Mouse (Mus musculus) frontal cortex, postnatal 14 days (tissue): ENCODE measurements around the gene Sik1.
"Not testable (repeated sequence)": the region's sequence is repeated elsewhere in the genome, so short reads cannot be mapped to it uniquely, and the experiment has no call there.

Source experiments
- DNase-seq, 2 experiments: peaks; one replicate each; pipeline ENCODE4 v3.0.0; 2022; ENCODE audit warnings: low spot score in 2 of 2

The Sik1 gene

DNA sequence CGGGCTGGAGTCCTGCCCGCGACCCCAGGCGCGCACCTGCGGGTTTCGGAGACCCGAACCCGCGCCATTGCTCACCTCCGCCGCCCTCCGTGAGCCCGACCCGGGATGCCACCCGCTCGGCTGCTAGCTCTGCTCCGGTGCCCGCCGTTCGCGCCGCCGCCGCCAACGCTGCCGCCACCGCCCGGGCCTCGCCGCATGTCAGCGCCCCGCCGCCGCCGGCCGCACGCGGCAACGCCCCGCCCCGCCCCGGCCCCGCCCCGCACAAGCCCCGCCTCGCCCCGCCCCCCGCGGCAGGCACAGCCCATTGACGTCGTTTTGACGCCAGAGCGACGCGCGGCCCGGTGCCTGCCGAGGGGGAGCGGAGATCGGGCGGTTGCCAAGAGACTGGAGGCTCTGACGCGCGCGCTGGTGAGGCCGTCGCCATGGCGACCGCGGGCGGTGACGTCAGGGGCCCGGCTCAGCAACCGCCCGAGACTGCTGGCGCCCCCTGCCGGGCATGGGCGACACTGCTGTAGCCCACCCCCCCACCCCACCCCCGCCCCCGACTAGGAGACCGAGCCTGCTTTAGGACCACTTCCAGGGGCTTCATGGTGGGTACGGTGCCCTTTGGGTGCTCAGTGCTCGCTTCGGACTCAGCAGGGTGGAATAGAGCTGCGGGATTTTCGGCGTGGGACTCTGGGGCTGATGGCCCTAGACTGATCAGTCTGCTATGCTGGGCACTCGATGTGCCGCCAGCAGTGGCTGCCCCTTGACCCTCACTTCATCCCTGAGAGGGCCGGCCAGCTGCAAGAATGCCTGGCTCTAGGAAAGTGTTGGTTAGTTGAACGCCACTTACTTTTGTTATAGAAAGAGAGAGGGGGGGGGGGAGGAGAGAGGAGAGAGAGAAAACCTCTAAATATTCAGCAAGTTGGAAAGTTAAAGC lies at the start of gene Sik1:
TSS of gene Sik1 (minus strand) at position 208 of the 922 bp plus-strand sequence.
- DNase-seq = peak; percentile 92 to 96

DNA sequence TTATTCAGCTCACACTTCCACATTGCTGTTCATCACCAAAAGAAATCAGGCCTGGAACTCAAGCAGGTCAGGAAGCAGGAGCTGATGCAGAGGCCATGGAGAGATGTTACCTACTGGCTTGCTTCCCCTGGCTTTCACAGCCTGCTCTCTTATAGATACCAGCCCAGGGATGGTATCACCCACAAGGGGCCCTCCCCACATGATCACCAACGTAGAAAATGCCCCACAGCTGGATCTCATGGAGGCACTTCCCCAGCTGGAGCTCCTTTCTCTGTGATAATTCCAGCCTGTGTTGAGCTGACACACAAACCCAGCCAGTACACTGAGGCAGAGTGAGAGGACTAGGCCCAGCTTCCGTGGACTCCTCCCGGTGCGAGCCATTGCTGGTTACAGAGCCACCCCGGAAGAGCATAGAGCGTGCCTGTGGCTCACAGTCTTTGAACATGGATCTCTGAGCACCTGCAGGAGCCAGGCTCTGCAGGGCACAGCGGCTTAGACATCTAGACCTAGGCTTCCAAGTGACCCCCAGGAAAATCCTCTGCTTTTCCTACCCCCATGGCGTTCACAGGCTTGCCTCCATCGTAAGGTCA lies 49.7 kb upstream of the Sik1 start:
- no peak for DNase-seq

DNA sequence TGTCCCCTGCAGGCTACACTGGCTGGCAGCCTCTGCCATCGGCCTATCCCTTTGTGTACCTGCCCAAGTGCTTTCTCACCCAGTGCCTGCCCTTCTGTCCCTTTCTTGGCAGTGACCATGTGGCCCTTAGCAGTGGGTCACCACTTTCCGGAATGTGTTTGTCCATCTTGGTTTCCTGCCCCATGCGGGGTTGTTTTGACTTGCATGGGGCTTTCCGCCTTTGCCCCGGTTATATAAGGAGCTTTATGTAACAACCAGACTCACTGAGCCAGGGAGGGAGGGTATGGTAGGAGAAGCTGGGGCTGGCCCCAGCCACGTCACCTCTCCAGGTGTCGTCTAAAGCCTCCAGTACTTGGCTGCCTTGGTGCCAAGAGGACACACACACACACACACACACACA lies 48.4 kb upstream of the Sik1 start:
- no peak for DNase-seq

DNA sequence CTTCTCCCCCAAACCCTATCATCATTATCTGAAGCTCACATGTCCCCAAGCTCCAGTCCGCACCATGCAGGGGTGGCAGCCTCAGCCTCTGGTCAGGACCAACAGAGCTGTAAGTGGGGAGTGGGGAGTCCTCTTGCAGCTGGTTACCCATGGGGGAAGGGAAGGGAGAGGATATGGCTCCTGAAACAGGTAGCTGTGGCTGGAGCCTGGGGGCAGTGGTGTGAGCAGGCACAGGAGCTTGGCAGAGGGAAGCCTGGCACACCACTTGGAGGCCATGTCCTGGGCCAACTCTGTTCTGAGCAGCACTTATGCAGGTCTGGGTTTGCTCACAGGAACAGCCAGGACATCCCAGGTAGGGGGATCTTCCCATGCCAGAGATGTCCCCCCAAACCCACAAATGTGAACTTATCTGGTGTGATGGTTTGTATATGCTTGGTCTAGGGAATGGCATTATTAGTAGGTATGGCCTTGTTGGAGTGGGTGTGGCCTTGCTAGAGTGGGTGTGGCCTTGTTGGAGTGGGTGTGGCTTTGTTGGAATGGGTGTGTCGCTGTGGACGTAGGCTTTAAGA lies 47.1 kb upstream of the Sik1 start:
- no peak for DNase-seq

DNA sequence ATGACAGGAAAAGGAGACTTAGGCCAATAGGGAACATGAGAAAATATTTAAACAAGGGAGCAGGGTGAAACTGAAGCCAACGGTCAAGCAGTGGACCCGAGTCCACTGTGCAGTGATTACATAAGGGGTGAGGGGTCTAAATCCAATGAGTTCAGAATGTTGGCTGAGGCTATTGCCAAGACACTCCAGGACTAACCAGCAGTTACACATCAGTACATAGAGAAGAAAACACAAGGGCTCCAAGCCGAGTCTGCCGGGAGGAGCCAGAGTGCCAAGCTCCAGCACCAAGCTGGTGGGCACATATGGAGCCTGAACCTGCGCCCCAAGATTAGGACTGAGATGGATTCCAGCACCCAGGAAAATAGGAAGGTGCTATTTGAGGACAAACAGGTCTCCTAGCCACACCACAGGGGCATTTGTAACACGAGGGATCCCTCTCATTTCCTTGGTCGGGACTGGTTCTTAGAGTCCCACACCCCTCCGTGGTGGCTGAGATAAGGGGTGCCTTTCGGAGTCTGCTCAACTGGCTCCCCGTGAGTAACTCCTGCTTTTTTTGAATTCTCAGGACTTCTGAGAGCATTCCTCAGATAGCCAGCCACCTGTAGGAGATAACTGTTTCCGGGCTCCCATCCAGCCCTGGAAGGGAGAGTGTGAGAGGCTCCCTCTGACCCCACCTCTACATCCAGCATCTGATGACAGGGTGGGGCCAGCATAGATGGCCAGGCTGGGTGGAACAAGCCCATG lies 46.0 kb upstream of the Sik1 start:
- no peak for DNase-seq

DNA sequence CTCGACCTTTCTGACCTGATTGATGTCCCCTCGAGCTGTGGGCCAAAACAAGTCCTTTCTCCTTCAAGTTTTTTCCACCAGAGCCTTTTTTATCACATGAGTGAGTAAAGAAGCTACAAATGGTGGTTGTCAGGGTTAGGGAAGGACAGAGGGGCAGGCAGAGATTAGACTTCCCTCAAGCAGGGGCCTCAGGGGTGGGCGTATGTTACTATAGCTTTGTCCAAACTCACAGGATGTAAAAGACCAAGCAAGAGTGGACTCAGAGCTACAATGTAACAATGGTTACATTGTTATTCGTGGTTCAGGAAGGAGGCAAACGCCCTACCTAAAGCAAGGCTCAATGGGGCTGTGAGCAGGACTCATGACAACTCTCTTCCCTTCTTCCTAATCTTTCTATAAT lies 43.3 kb upstream of the Sik1 start:
- no peak for DNase-seq

DNA sequence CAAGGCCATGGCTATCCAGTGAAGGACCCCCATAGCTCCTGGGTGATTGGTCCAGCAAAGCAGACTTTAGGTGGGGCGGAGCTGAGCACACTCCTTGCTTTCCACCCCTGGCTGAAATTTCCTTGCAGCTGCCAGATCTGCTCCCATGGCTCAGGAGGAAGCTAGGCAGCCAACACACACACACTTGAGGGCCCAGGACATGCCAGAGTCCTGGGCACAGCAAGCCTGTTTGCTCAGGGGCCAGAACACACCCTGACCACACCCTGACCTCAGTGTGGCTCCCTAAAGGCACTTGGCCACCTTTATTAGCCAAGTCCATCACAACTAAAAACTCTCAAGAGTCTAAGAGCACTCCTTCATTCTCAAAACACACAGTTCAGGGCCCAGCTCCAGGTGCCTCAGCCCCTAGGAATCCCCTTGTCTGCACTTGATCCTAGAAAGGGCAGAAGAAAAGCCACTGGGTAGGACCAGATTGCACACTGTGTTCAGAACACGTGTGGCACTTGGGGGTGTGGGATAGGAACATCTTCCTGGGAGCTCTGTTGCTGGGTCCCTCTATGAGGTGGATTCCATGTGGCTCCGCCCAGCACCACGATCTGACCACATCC lies 41.7 kb upstream of the Sik1 start:
- no peak for DNase-seq

DNA sequence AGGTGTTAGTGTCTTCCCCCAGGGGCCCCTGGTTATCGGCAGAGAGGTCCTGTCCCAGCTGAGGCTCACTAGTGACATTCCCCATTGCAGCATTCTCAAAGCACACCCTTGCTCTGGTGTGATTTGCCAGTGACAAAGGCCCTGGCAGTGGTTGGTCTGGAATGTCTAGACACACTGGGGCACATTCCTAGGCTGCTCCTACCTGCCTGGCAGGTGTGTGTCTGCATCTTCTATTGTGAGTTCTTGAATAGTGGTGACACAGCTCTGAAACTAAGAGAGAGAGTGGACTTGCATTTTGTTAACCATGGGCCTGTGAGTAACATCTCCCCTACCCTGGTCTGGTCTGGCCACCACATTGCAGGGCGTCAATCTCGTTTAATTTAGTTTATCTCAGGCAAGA lies 41.1 kb upstream of the Sik1 start:
- DNase-seq = no peak

DNA sequence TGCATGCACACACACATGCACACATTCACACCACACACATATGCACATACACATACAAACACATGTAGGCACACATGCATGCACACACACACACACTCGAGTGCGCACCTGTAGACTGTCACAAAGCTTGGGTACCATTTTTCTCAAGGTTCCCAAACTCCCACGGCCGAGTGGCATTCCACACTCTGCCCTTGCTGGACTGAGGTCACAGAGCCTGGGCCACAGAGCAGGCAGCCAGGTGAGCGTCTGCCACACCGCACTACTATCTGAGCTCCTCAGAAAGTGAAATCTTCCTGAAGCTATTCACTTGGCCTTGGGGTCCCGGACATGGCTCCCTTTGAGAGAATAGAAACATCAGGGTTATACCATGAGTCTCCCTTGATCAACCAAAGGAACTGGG lies 40.7 kb upstream of the Sik1 start:
- DNase-seq = no peak

DNA sequence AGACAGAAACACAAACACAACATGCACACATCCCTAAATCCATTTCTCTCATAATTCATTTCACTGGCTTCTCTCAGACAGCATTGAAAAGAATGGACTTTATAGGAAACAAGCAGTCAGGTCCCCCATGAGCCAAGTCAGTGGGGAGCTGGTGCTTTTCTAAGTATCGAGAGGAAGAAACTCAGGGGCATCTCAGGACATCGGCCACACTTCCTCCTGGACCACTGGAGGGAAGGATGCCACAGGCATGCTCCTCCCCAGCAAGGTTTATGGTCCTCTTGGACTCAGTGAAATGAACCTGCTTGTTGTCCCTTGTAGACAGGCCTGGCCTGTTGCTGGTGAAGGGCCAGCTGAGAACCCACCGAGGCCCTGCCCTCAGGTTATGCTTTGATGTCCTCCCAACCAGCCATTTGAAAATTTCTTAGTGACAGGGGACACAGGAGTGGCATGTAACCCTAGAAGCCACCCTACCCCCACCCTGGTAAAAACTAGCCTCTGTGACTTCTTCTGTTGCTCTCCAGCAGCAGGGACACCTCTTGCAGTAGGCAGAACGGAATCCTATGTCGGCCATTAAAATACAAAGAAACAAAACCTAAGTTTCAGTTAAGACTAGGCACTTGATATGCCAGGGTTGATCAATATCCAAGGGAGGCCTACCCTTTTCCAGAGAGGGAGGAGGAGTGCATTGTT lies 37.9 kb upstream of the Sik1 start:
- DNase-seq = no peak

DNA sequence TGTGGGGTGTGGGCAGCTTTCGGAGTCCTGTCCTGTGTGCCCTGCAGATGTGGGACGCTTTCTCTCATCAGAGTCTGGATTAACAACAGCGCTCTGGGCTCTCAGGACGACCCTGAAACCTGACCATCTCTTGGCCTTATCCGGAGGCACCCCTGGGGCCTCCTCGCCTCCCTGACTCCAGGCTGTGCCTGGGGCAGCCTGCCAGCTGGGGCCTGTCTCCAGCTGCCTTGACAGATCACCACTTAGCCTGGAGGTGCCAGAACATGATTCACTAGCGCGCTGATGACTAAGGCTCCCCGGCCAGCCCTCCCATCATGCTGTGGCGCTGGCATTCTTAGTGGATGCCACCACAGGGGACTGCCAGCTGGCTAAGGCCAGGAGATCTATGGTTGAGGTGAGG lies 37.1 kb upstream of the Sik1 start:
- no peak for DNase-seq

DNA sequence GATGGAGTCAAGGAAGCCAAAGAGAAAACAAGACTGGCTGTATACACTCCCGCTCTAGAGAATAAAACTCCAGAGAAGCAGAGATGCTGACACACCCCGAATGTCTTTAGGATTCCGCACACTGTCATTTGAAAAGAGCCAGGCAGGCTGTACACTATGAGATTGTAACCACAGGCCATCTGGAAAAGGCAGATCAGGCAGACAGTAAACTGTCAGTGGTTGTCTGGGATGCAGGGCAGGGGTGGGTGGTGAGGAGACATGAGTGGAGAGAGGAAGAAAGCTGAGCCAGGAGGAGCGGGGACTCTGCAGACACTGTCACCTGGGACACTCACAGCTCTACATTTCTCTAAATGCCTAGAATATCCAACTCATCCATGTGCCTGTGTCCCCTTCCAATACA lies 36.3 kb upstream of the Sik1 start:
- DNase-seq = no peak

DNA sequence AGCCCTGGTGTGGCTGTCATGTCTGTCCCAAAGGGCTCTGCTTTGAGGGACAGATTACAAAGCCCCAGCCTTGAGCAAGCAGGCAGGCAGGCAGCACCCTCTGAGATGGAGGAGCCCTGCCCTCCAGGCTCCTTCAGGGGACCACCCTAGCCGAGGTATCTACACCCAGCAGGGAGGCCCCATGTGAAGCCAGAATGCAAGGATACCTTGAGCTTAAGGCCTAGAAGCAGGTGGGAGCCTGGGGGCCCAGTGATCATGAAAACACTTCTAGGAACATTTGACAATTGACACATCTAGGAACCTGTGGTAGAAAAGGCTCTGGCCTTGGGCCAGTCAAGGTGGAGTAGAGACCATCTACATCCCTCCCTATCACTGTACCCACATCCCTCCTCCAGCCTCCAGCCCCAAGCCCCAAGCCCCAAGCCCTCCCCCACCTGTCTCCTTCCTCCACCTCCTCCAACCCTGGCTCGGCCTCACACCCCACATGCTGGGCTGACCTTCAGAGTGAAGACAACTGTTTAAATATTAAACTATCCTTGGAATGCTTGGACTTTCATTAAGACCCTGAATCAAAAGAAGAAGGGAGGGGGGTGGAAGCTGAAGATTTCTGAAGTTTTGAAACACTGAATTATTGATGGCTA lies 34.8 kb upstream of the Sik1 start:
- DNase-seq = no peak

DNA sequence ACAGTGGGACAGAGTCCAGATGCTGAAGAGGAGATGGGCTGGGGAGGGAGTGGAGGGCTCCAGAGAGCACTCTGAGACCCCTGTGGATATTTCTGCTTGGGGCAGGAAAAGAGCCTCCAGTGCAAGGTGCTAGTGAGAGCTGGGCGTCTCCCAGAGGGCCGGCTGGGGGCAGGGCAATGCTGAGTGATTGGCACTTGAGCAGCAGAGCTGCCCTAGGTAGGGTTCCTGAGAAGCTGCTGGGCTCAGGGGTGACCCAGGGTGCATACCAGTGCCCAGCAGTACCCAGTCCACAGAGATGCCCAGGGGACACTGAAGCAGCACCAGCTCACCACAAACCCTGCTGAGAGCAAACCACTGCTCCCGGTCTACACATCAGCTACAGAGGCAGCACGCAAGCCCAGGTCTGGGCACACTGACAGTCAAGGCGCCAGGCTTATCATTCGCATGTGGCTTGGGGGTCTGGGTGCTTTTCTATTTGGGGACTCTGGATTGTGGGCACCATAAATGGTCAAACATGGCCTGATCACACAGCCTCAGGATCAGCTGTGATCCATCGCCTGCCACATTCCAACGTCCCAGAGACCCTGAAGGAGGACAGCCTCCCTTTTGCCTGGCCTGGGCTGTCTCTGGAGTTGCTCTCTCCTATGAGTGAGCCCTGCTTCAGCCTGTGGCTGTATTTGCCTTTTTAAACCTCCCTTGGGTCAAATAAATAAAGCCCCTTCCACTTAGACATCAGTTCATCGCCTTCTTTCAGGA lies 34.0 kb upstream of the Sik1 start:
- DNase-seq = no peak

DNA sequence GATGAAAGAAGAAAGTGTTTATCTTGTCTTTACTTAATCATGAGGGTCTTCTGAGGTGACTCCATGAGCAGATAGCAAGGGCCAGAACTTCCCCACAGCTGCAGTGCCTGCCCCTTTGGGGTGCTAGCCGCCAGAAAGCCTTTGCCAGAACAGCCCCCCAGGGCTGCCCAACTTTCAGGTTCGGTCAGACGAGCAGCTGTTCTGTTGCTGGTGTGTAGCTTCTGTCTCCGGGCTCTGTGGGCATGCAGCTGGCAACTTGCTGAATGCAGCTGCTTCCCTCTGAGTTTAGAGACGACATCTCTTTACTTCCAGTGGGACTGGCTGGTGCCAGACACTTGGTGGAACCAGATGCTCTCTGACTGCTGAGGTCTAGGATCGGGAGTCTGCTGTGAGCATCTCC lies 32.9 kb upstream of the Sik1 start:
- DNase-seq = no peak

DNA sequence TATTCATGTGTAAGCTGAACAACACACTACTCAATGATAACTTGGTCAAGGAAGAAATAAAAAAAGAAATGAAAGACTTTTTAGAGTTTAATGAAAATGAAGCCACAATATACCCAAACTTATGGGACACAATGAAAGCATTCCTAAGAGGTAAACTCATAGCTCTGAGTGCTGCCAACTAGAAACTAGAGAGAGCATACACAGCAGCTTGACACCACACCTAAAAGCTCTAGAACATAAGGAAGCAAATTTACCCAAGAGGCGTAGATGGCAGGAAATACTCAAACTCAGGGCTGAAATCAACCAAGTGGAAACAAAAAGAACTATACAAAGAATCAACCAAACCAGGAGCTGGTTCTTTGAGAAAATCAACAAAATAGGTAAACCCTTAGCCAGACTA lies 29.1 kb upstream of the Sik1 start:
- not testable (repeated sequence) for DNase-seq

DNA sequence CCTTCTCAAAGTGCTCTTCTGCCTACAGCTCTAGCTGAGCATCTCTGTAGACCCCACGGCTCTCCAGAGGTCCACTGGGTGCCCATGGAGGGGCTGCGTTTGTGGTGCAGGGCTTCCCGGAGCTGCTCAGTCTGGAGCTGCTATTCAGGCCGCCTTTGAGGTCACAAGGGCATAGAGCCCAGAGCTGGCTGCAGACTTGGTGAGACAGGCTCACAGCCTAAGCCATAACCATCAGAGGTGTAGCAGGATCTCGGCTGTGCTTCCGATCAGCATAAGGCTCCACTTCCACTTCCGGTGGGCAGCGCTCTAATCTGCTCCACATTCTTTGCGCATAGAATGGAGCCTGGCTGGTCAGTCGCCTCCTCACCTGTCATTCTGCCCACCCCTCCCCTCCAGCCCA lies 23.8 kb upstream of the Sik1 start:
- DNase-seq = no peak

DNA sequence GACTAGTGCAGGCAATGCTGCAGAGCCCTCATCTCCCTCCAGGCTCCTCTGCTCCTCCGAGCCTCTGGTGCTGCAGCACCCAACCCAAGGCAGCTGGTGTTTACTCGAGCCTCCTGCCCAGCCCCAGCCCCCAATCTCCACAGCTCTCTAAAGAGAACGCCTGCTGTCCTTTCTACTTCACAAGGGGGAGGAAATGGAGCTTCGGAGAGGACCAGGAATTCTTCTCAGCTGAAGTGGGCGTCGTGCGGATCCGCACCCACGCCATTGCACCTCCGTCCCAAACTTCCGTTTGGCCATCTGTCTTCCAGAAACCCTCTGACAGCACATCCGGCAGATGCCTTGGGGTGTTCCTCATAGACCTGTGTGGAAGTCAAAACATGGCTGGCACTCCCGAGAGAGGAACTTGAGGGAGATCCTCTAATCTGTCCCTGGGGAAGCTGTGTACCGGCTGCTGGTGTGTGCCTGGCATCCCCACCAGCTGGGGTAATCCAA lies 22.1 kb upstream of the Sik1 start:
- DNase-seq = peak; percentile 50 to 62

DNA sequence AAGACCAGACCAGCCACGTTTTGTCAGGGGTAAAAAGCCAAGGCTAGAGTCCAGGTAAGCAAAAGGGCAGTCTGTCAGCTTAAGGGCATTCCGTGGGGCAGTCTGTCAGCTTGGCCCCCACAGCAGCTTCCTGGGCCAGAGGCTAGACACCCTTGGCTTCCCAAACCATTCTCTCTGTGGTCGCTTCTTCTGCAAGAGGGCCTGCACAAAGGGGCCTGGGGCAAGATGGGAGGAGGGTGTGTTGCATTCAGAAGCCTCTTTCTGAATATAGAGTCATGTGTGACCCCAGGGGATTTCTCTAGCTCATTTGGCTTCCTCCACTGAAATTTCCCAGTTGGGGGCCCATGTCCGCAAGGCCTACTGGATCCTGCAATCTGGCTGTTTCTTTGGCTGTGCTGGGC lies 21.6 kb upstream of the Sik1 start:
- no peak for DNase-seq

DNA sequence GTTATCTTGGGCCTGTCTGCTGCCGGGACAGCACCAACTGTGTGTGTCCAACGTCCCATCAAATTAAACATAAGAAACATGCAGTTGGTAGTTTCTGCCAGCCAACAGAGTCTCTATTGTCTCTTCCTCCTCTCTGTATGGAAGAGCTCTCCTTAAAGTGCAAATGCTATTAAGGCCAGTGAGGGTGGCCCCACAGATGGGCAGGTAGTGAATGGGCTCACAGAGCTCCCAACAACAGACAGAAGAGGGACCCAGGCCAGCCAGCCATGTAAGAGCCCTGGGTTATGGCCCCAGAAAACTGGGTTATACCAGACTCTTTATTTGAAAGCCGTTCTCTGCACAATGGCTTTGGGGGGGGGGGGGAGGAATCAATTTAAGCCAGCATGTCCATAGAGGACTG lies 21.2 kb upstream of the Sik1 start:
- no peak for DNase-seq
